Mouse (Mus musculus): ENCODE measurements at regions not wholly inside any gene's neighbourhood (a gene's known extent, or its start where the extent isn't known, plus 50 kb on each side); places are given as distances from the start of the nearest gene placed in this dataset.
A peak's percentile ranks its signal among the peaks of the same experiment; 100 is the strongest.

GRCm38 (mm10) chr1:194226550-194227160 is 391.4 kb upstream of the Plxna2 start:
- H3K27ac ChIP-seq (ENCODE audit: control insufficient read depth, insufficient read depth, low read depth, low read length, poor library complexity) = no peak overlapping the region
- TF ChIP-seq CTCF (IDR thresholded peaks at IDR 0.05; ENCODE audit: control insufficient read depth, insufficient read depth, low read length) (no peak), POLR2A (IDR thresholded peaks at IDR 0.05; ENCODE audit: borderline replicate concordance, control insufficient read depth, low read depth, low read length) (no peak)
- 57% methylated on average over 6 of the region's 6 CpGs for WGBS
- H3K4me1 ChIP-seq (ENCODE audit: control insufficient read depth, insufficient read depth, low read length) = no peaks in the 10 kb centered on the region
- no peak overlapping the region for H3K4me3 ChIP-seq (replicated peaks; ENCODE audit: control insufficient read depth, low read depth, low read length)

- TF ChIP-seq CTCF (IDR thresholded peaks at IDR 0.05; ENCODE audit: control insufficient read depth, insufficient read depth, low read length) = no peak
- no peak for TF ChIP-seq POLR2A (IDR thresholded peaks at IDR 0.05; ENCODE audit: borderline replicate concordance, control insufficient read depth, low read depth, low read length)
- Histone ChIP-seq H3K4me1 (ENCODE audit: control insufficient read depth, insufficient read depth, low read length) (no peaks in the 10 kb centered on the region), H3K4me3 (replicated peaks; ENCODE audit: control insufficient read depth, low read depth, low read length) (no peak overlapping the region), H3K27ac (ENCODE audit: control insufficient read depth, insufficient read depth, low read depth, low read length, poor library complexity) (no peak overlapping the region)
- 13% methylated on average over 1 of the region's 1 CpGs for WGBS
Observed at GRCm38 (mm10) chr1:194225786-194226185, 392.2 kb upstream of the Plxna2 start.

- Histone ChIP-seq H3K4me1 (ENCODE audit: control insufficient read depth, insufficient read depth, low read length) (no peaks in the 10 kb centered on the region), H3K4me3 (replicated peaks; ENCODE audit: control insufficient read depth, low read depth, low read length) (no peak overlapping the region), H3K27ac (ENCODE audit: control insufficient read depth, insufficient read depth, low read depth, low read length, poor library complexity) (no peak overlapping the region)
- TF ChIP-seq POLR2A (IDR thresholded peaks at IDR 0.05; ENCODE audit: borderline replicate concordance, control insufficient read depth, low read depth, low read length) (no peak), CTCF (IDR thresholded peaks at IDR 0.05; ENCODE audit: control insufficient read depth, insufficient read depth, low read length) (no peak)
- WGBS = 73% methylated on average over 1 of the region's 1 CpGs
Observed at GRCm38 (mm10) chr1:194224046-194224445, 394.0 kb upstream of the Plxna2 start.

GRCm38 (mm10) chr1:194223610-194224009 is 394.4 kb upstream of the Plxna2 start:
- no peaks in the 10 kb centered on the region for H3K4me1 ChIP-seq (ENCODE audit: control insufficient read depth, insufficient read depth, low read length)
- no peak overlapping the region for H3K4me3 ChIP-seq (replicated peaks; ENCODE audit: control insufficient read depth, low read depth, low read length)
- no peak for TF ChIP-seq POLR2A (IDR thresholded peaks at IDR 0.05; ENCODE audit: borderline replicate concordance, control insufficient read depth, low read depth, low read length)
- TF ChIP-seq CTCF (IDR thresholded peaks at IDR 0.05; ENCODE audit: control insufficient read depth, insufficient read depth, low read length) = no peak
- 2% methylated on average over 2 of the region's 2 CpGs for WGBS
- no peak overlapping the region for H3K27ac ChIP-seq (ENCODE audit: control insufficient read depth, insufficient read depth, low read depth, low read length, poor library complexity)

- H3K27ac ChIP-seq (ENCODE audit: control insufficient read depth, insufficient read depth, low read depth, low read length, poor library complexity) = no peak overlapping the region
- H3K4me1 ChIP-seq (ENCODE audit: control insufficient read depth, insufficient read depth, low read length) = no peaks in the 10 kb centered on the region
- no peak overlapping the region for H3K4me3 ChIP-seq (replicated peaks; ENCODE audit: control insufficient read depth, low read depth, low read length)
- WGBS = 1% methylated on average over 9 of the region's 9 CpGs
- TF ChIP-seq CTCF (IDR thresholded peaks at IDR 0.05; ENCODE audit: control insufficient read depth, insufficient read depth, low read length) (peak; percentile 48; the same call in 1 of the 2 replicates), POLR2A (IDR thresholded peaks at IDR 0.05; ENCODE audit: borderline replicate concordance, control insufficient read depth, low read depth, low read length) (no peak)
Observed at GRCm38 (mm10) chr1:194223015-194223414, 395.0 kb upstream of the Plxna2 start.

GRCm38 (mm10) chr1:194208034-194209000 is 409.7 kb upstream of the Plxna2 start:
- 53% methylated on average over 14 of the region's 14 CpGs for WGBS

GRCm38 (mm10) chr1:194197516-194197915 is 420.5 kb upstream of the Plxna2 start:
- WGBS = 73% methylated on average over 2 of the region's 2 CpGs
- TF ChIP-seq POLR2A (IDR thresholded peaks at IDR 0.05; ENCODE audit: borderline replicate concordance, control insufficient read depth, low read depth, low read length) (no peak), CTCF (IDR thresholded peaks at IDR 0.05; ENCODE audit: control insufficient read depth, insufficient read depth, low read length) (no peak)
- Histone ChIP-seq H3K4me1 (ENCODE audit: control insufficient read depth, insufficient read depth, low read length) (no peaks in the 10 kb centered on the region), H3K27ac (ENCODE audit: control insufficient read depth, insufficient read depth, low read depth, low read length, poor library complexity) (no peak overlapping the region), H3K4me3 (replicated peaks; ENCODE audit: control insufficient read depth, low read depth, low read length) (no peak overlapping the region)

More at GRCm38 (mm10) chr1:194208034-194209000, 409.7 kb upstream of the Plxna2 start:
- no peaks in the 10 kb centered on the region for H3K4me1 ChIP-seq (ENCODE audit: control insufficient read depth, insufficient read depth, low read length)
- TF ChIP-seq CTCF (IDR thresholded peaks at IDR 0.05; ENCODE audit: control insufficient read depth, insufficient read depth, low read length) = no peak
- TF ChIP-seq POLR2A (IDR thresholded peaks at IDR 0.05; ENCODE audit: borderline replicate concordance, control insufficient read depth, low read depth, low read length) = no peak
- H3K4me3 ChIP-seq (replicated peaks; ENCODE audit: control insufficient read depth, low read depth, low read length) = no peak overlapping the region
- H3K27ac ChIP-seq (ENCODE audit: control insufficient read depth, insufficient read depth, low read depth, low read length, poor library complexity) = no peak overlapping the region

- H3K4me1 ChIP-seq (ENCODE audit: control insufficient read depth, insufficient read depth, low read length) = no peaks in the 10 kb centered on the region
- no peak for TF ChIP-seq CTCF (IDR thresholded peaks at IDR 0.05; ENCODE audit: control insufficient read depth, insufficient read depth, low read length)
- no peak for TF ChIP-seq POLR2A (IDR thresholded peaks at IDR 0.05; ENCODE audit: borderline replicate concordance, control insufficient read depth, low read depth, low read length)
- 71% methylated on average over 2 of the region's 2 CpGs for WGBS
- H3K27ac ChIP-seq (ENCODE audit: control insufficient read depth, insufficient read depth, low read depth, low read length, poor library complexity) = no peak overlapping the region
- H3K4me3 ChIP-seq (replicated peaks; ENCODE audit: control insufficient read depth, low read depth, low read length) = no peak overlapping the region
Observed at GRCm38 (mm10) chr1:194182293-194182692, 435.7 kb upstream of the Plxna2 start.
